Mouse (Mus musculus) heart, embryonic 16.5 days (tissue): ENCODE measurements at regions not wholly inside any gene's neighbourhood (a gene's known extent, or its start where the extent isn't known, plus 50 kb on each side); places are given as distances from the start of the nearest gene placed in this dataset.

Experiments used
- ATAC-seq: fragments of 200-750 bp; cut with Nextera tagmentation; replicated peaks from 2 replicates; pipeline ENCODE4 v1.8.0; 2017; ENCODE audit warnings: moderate number of reproducible peaks; ENCODE audit not compliant: insufficient read depth, low FRiP score; ENCODE audit errors: extremely low read depth
- H3K27ac ChIP-seq: fragments of 300-500 bp; sonication (generic); 2 replicates; pipeline ENCODE4 v1.5.1; 2014; ENCODE audit warnings: mild to moderate bottlenecking, low read length, control low read depth, moderate library complexity
- H3K27me3 ChIP-seq: fragments of 300-500 bp; sonication (generic); 2 replicates; pipeline ENCODE4 v1.6.1; 2014; ENCODE audit warnings: low read length, mixed read lengths; ENCODE audit not compliant: control insufficient read depth, insufficient read depth
- H3K36me3 ChIP-seq: fragments of 300-500 bp; sonication (generic); 2 replicates; pipeline ENCODE4 v1.6.1; 2014; ENCODE audit not compliant: control insufficient read depth, insufficient read depth
- H3K4me1 ChIP-seq: fragments of 300-500 bp; sonication (generic); 2 replicates; pipeline ENCODE4 v1.6.1; 2014; ENCODE audit warnings: low read length, mixed read lengths; ENCODE audit not compliant: control insufficient read depth, insufficient read depth
- H3K4me2 ChIP-seq: fragments of 300-500 bp; sonication (generic); 2 replicates; pipeline ENCODE4 v1.6.1; 2014; ENCODE audit warnings: low read depth, mild to moderate bottlenecking, control low read depth, low read length
- H3K4me3 ChIP-seq: fragments of 300-500 bp; sonication (generic); 2 replicates; pipeline ENCODE4 v1.5.1; 2014; ENCODE audit warnings: mild to moderate bottlenecking, control low read depth, low read length
- H3K9ac ChIP-seq: fragments of 300-500 bp; sonication (generic); 2 replicates; pipeline ENCODE4 v1.6.1; 2014; ENCODE audit warnings: low read length, control low read depth
- H3K9me3 ChIP-seq: fragments of 300-500 bp; sonication (generic); replicated peaks from 2 replicates; pipeline ENCODE4 v1.6.1; 2016; ENCODE audit warnings: low read length; ENCODE audit not compliant: control insufficient read depth
- WGBS: fragments of 180-500 bp; shearing (Covaris S2); extraction: QIAGEN DNeasy Blood & Tissue Kit; methylation state at CpG from one replicate; pipeline ENCODE4 v1.1.7; 2014; 5-methylcytosine and 5-hydroxymethylcytosine counted together

DNA sequence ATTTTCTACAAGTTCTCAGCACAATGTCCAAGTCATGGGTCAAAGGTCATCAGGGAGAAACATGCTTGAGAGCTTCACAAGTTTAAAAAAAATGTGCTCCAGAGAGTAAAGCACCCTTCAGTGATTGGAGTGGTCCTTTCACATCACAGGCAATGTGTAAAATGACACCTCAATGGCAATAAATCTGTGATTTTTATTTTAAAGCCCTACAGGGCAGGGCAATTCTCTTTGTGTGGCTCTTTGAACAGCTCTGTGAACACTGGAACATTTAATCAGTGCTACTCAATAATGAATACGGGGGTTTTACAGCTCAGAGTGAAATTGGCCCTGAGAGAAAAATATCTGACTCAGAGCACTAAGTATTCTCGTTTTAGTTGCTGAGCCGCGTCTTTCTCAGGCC is 563.5 kb upstream of the Adam34 start:
- Histone ChIP-seq H3K4me2 (no peak overlapping the region), H3K27ac (no peak overlapping the region), H3K4me3 (no peak overlapping the region), H3K4me1 (no peaks in the 10 kb centered on the region), H3K27me3 (no peaks in the 10 kb centered on the region), H3K9ac (no peak overlapping the region), H3K9me3 (no peaks in the 10 kb centered on the region), H3K36me3 (no peaks in the 10 kb centered on the region)
- WGBS = 69% methylated on average over 4 of the region's 4 CpGs
- no peak for ATAC-seq

DNA sequence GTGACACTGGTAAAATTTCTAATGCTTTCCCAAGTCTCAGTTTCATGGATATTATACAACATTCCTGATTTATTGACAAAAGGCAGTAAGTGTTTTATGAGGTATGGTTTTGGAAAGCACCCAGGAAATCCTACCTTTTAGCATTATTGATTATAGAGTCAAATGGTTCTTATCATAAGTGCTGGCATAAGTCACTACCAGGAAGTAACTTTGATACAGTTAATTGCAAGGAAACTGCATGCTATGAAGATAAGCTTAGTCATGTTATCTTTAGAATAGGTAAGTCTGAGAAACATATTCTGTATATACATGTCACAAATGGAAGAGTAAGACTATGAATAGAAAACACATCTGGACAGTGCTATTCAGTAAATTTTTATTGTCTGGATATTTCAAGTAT is 608.4 kb upstream of the Adam34 start:
- no peak overlapping the region for H3K9ac ChIP-seq

GRCm38 (mm10) chr8:44334323-44334993 is 600.8 kb upstream of the Fat1 start:
- 70% methylated on average over 6 of the region's 6 CpGs for WGBS
- H3K4me1 ChIP-seq = no peaks in the 10 kb centered on the region
- no peak overlapping the region for H3K4me3 ChIP-seq
- no peak overlapping the region for H3K4me2 ChIP-seq
- H3K36me3 ChIP-seq = no peaks in the 10 kb centered on the region
- no peaks in the 10 kb centered on the region for H3K9me3 ChIP-seq
- ATAC-seq = no peak
- no peaks in the 10 kb centered on the region for H3K27me3 ChIP-seq
- no peak overlapping the region for H3K9ac ChIP-seq
- no peak overlapping the region for H3K27ac ChIP-seq

More for the DNA sequence above, 608.4 kb upstream of the Adam34 start:
- Histone ChIP-seq H3K4me2 (no peak overlapping the region), H3K4me1 (no peaks in the 10 kb centered on the region), H3K27me3 (no peaks in the 10 kb centered on the region), H3K27ac (no peak overlapping the region), H3K4me3 (no peak overlapping the region), H3K9me3 (no peaks in the 10 kb centered on the region), H3K36me3 (no peaks in the 10 kb centered on the region)
- no peak for ATAC-seq

DNA sequence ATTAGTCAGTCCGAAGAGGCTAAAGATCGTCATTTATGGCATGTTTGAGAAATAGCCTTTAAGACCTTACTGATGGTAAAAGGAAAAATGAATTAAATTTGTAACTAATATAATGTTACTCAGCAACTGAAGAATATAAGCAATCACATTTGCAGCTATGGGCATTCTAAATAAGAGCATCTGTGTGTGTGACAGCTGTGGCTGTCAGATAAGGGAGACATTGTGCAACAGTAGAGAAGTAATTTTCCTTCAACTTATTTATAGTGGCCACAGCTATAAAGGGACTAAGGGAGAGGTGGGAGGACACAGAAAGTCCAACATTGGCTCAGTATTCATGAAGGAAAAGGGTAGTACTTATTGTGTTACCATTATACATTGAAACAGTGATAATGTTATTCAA is 591.8 kb upstream of the Fat1 start:
- 0 out of 2 replicates have a peak, but pooled peaks cover 2% of the 10 kb centered on the region for H3K4me1 ChIP-seq
- ATAC-seq = no peak
- H3K27ac ChIP-seq = no peak overlapping the region
- no peaks in the 10 kb centered on the region for H3K36me3 ChIP-seq
- no peak overlapping the region for H3K4me3 ChIP-seq
- no peaks in the 10 kb centered on the region for H3K27me3 ChIP-seq
- no peak overlapping the region for H3K4me2 ChIP-seq
- no peaks in the 10 kb centered on the region for H3K9me3 ChIP-seq
- no peak overlapping the region for H3K9ac ChIP-seq
- WGBS = 81% methylated on average over 2 of the region's 2 CpGs

DNA sequence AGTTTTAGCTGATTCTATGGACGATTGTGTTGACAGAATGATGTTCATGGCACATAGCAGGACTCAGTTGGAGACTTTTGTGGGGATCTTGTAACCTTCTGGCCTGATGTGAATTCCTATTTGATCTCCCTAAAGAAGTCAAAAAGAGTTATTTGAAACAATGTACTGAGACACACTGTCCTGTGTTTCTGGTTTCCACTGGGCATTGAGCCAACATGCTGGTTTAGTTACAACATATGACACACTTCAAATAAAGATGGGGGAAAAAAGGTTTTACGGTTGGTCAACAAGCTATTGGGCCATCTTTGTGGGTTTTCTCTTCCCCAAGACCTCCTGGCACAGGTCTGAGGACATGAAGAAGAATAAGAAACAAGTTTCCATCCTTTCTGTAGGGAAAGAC is 591.3 kb upstream of the Fat1 start:
- Histone ChIP-seq H3K4me3 (no peak overlapping the region), H3K4me2 (no peak overlapping the region), H3K9ac (no peak overlapping the region), H3K4me1 (0 out of 2 replicates have a peak, but pooled peaks cover 2% of the 10 kb centered on the region), H3K27ac (no peak overlapping the region), H3K9me3 (no peaks in the 10 kb centered on the region), H3K27me3 (no peaks in the 10 kb centered on the region), H3K36me3 (no peaks in the 10 kb centered on the region)
- ATAC-seq = no peak
- 54% methylated on average over 2 of the region's 2 CpGs for WGBS

- Histone ChIP-seq H3K4me2 (no peak overlapping the region), H3K27ac (no peak overlapping the region), H3K36me3 (no peaks in the 10 kb centered on the region), H3K9ac (no peak overlapping the region), H3K4me3 (no peak overlapping the region), H3K27me3 (no peaks in the 10 kb centered on the region), H3K4me1 (0 out of 2 replicates have a peak, but pooled peaks cover 2% of the 10 kb centered on the region), H3K9me3 (no peaks in the 10 kb centered on the region)
- WGBS = 71% methylated on average over 1 of the region's 1 CpGs
- ATAC-seq = no peak
Measured at GRCm38 (mm10) chr8:44347412-44347811, 587.8 kb upstream of the Fat1 start.

- WGBS = 28% methylated on average over 6 of the region's 6 CpGs
- no peak; the same call in 1 of the 2 replicates for ATAC-seq
- Histone ChIP-seq H3K9me3 (no peaks in the 10 kb centered on the region), H3K4me3 (no peak overlapping the region), H3K4me2 (no peak overlapping the region), H3K4me1 (0 out of 2 replicates have a peak, but pooled peaks cover 6% of the 10 kb centered on the region), H3K9ac (no peak overlapping the region), H3K36me3 (no peaks in the 10 kb centered on the region), H3K27ac (no peak overlapping the region), H3K27me3 (no peaks in the 10 kb centered on the region)
Measured at GRCm38 (mm10) chr8:44373987-44374386, 561.3 kb upstream of the Fat1 start.

DNA sequence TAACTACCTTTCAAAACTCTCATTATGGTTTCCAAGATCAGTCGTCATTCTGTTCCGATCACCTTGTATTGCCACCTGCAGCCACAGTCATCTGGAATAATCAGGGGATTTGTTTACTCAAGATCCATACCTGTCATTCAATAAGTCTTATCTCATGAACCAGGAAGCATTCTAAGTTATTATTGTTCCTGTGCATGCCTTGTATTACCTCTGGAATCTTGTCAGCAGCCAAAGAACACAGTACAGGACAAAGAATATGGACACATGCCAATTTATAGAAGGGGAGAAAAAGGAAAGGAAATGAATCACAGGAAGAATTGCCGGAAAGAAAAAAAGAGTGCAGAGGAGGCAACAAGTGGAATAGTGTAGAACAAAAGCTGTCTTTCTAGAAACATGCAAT is 557.5 kb upstream of the Fat1 start:
- Histone ChIP-seq H3K4me1 (0 out of 2 replicates have a peak, but pooled peaks cover 6% of the 10 kb centered on the region), H3K9ac (no peak overlapping the region), H3K27me3 (no peaks in the 10 kb centered on the region), H3K4me2 (no peak overlapping the region), H3K36me3 (no peaks in the 10 kb centered on the region), H3K27ac (no peak overlapping the region), H3K4me3 (no peak overlapping the region), H3K9me3 (no peaks in the 10 kb centered on the region)
- no peak for ATAC-seq
- 28% methylated on average over 3 of the region's 3 CpGs for WGBS

DNA sequence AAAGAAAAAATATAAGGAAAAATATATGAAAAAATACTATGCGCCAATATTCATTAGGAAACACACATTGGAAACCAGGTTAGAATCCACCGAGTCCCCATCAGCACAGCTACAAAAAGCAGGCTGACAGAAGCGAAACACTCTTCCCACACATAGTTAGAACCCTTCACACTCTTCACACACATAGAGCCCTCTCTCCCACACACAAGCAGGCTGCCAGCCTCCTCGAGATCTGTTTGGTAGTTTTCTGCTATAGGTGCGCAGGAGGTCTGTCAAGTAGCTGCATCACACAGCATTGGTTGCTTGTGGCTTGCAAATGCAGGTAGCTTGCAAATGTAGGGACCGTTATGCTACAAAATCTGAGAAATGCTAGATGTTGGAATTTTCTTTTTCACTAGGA is 526.8 kb upstream of the Fat1 start:
- no peak overlapping the region for H3K4me3 ChIP-seq
- H3K4me1 ChIP-seq = no peaks in the 10 kb centered on the region
- no peaks in the 10 kb centered on the region for H3K36me3 ChIP-seq
- H3K27ac ChIP-seq = no peak overlapping the region
- ATAC-seq = no peak
- H3K9ac ChIP-seq = no peak overlapping the region
- 84% methylated on average over 6 of the region's 6 CpGs for WGBS
- H3K4me2 ChIP-seq = no peak overlapping the region
- peaks cover 7% of the 10 kb centered on the region for H3K9me3 ChIP-seq
- H3K27me3 ChIP-seq = no peaks in the 10 kb centered on the region
